Mouse (Mus musculus) gastrocnemius, postnatal 36 days (tissue): Measurements from ENCODE around the gene Frmd4a. TPM values are rescaled to one million over a fixed set of nuclear protein-coding genes. Genes with fewer than 3 reads are reported as not detected.

Source experiments
- DNase-seq, 2 experiments: peaks; one replicate each; pipeline ENCODE4 v3.0.0; 2022
- intact Hi-C: fragments of 180-260 bp; cut with DNase I; formaldehyde crosslinking; loops from one replicate; pipeline ENCODE4 v1.15.1; 2025
- long read RNA-seq, 2 experiments: library from polyadenylated mRNA; stranded (forward); transcript quantifications; one replicate each; pipeline ENCODE4 v2.0.0; 2021
- total RNA-seq, 2 experiments: library from RNA; stranded (reverse); gene quantifications; 2 replicates each; pipeline ENCODE4 v1.2.3; 2021

Gene Frmd4a
- total RNA-seq, result 1 to 10 TPM; 3.9 to 4.0 TPM
- long read RNA-seq, experiment 1, partial matches to known transcripts, result 0 of 1 reads
- long read RNA-seq, experiment 1, other reads (novel, unspliced or antisense), result 1 of 1 reads
- long read RNA-seq, experiment 2, partial matches to known transcripts, result 0 of 3 reads
- long read RNA-seq, experiment 2, other reads (novel, unspliced or antisense), result 3 of 3 reads

DNA sequence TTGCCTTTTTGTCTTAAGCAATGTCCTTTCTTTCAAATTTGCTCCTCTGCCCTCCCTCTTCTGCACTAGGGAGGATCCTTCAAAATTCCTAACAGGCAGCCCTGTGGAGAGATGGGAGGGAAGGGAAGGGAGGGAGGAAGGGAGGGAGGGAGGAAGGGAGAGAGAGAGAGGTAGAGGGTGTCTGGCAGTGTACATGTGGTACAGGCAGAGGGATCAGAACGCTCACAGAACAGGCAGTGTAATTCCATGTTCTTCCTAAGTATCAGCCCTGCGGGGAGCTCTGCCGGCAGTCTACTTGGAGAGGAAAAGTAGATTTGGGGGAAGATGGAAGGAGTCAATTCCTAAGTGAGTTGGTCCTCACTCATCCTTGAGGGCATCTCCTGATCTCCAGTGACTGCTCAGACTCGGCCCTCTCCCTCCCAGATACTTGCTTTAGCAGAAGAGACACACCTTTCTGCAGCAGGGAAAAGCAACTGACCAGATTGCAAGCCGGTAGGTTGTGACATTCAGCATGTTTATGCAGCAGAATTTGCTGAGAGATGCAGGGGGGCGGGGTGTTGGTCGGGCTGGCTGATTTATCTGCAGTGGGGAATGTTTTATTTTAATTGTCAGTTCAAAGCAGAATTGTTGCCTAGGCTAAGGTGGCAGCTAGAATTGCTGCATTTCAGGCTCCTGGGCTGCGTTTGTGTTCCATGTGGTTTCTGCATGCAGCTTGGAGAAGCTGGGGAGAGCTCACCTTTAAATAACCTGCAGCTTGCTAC, at the start of gene Frmd4a:
Gene Frmd4a, plus strand, starts transcription at position 190 of the 761 bp plus-strand sequence.
- DNase-seq, result no peak
- intact Hi-C loops, result no loop called here

DNA sequence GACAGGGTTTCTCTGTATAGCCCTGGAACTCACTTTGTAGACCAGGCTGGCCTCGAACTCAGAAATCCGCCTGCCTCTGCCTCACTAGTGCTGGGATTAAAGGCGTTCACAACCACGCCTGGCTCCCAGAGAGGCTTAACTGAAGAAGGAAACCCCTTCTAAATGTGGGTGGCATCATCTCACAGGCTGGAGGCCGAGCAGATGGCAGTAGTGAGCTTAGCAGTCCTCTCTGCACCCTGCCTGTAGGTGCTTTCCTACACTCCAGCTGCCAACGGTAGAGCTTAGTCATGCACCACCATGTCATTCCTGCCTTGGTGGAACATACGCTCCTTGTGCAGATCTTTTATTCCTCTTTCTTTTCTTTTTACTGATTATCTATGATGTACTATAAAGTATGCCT, 28.6 kb upstream of the Frmd4a start:
- DNase-seq, result no peak
- intact Hi-C loops, result no loop called here

DNA sequence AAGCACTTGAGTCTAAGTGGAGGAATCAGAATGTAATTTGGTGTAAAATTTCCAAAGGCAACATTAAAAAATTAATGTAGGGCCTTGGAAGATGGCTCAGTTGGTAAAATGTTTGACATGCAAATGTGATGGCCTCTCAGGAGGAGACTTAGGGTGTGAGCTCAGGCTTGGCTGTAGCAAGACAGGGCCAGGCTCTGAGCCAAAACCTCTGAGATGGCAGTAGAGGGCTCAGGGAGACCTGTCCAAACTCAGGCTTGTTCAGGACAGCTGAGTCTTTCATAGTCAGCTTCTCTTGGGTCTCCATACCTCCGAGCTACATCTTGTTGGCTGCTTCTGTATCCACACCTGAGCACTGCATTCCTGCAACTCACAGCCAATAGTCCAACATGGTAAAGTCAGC, 27.1 kb upstream of the Frmd4a start:
- no peak for DNase-seq
- intact Hi-C loops, result no loop called here

DNA sequence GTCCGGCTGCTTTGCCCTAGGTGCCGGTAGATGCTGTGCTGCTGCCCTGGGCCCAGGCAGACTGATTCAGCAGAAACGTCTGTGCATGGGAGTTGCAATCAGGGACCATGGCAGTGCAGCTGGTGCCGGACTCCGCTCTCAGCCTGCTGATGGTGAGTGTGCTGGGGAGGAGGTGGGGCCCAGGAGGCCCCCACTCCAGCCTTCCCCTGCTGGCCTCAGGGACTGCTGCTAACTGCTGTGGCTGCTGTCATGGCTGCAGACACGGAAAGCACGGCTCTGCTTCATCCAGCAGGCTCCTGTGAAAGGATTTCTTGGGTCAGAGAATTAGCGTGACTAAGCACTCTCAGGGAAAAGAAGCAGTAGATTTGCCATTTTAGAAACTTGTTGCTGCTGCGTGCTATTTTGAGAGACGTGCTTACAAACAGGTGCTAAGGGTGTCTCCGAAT, 937 bp downstream of the Frmd4a start:
- DNase-seq, result no peak
- intact Hi-C loops, result no loop called here

DNA sequence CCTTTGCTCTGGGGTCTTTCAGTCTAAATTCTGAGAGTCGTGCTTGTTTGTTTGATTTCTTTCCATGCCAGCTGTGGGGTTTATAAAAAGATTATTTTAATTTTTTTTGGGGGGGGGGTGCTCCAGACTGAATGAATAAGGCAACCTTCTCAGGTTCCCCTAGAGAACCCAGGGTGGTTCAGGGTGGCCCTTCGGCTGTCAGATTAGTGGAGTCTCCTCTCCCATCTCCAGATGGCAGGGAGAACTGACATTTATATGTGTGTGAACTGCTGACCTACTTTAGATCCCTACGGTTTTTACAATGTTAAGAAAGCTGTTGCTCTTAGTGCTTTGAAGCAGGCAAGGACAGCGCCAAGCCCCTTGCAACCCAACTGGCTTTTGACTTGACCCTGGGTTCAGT, 1.4 kb downstream of the Frmd4a start:
- DNase-seq, result no peak
- intact Hi-C loops, result no loop called here

DNA sequence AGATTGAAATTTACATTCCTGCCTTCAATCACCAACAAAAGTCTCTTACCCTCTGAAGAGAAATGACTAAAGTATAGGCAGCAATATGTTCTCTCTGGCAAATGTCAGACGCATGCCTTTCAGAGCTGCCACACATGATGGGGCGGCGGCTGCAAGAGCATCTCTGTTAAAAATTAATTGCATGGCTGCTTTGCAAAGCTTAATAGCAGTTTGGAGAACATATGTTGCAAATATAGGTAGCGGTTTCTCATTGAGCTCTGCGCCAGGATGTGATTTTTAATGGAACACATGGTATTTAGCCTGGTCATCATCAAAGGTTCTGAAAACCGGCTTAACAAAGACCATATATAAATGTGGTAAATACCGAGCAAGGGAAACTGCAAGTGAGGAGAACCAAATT, 7.4 kb downstream of the Frmd4a start:
- intact Hi-C loops, result no loop called here
- DNase-seq, result no peak

DNA sequence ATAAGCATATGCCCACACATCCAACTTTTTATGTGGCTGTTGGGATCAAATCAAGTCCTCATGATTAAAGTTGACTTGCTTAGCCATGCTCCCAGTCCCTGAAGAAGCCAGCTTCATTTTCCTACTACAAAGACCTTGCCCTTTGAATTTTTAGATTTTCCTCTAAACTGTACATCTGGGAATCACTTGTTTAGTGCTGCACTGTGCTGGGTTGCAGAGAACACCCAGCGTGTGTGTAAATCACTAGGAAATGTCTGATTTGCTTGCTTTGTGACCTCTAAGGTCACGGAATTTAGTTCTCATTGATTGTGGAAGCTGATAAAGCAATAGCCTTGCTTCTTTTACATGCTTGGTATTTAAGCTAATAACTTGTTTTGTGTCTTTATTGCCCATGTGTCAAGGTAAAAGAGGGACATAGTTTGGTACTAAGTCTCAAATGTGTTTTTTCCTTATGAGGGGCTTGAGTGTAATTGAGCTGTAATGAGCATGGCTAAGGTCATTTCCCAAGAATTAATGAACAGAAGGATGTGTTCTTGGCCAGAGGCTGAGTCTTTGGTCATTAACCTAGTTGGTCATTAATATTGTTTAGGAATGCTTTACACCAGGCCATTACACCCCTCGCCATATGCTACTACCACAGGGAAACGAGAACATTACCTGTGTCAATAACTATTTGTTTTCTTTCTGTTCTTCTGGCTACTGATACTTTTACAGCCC, 11.7 kb downstream of the Frmd4a start:
- intact Hi-C loops, result no loop called here
- no peak for DNase-seq

DNA sequence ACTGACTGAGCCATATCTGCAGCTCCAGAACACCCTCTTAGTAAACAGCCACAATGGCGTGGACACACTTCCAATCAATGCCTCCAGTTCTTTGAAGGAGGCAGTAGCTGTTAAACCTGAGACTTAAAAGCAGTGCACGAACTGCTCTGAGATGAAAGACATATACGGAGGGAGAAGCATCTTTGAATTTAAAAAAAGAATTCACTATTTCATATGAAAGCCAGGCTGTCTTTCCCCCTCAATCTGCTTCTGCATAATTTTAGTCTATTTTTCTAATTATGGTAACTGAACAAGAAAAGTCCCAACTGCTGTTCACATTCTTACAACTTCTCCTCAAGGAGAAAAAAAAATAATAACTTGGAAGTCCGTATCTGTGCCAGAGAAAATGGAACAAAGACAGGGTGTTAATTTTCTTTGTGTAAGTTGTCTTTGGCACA, 18.7 kb downstream of the Frmd4a start:
- intact Hi-C loops, result no loop called here

DNA sequence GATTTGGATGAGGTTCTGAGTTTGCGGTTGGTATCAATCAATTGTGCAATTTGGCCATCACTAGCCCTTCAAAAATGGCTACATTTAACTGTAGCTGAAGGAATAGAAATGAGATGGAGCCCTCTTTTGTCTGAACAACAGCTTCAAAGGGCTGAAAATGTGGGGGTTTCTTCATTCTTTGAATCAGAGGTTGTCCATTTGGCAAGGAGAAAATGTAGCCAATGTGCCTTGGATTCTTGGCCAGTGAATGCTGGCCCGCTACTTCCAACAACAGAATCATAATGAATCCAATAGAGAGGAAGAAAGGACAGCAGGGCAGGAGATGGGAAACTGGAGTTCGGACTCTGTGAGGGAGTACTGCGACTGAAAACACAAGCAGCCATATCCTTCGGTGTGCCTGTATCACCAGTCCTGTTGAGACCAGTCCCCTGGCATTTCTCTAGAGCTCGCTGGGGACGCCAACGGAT, 19.2 kb downstream of the Frmd4a start:
- intact Hi-C loops, result no loop called here
- no peak for DNase-seq

More for the DNA sequence above, 18.7 kb downstream of the Frmd4a start:
- DNase-seq, result no peak

DNA sequence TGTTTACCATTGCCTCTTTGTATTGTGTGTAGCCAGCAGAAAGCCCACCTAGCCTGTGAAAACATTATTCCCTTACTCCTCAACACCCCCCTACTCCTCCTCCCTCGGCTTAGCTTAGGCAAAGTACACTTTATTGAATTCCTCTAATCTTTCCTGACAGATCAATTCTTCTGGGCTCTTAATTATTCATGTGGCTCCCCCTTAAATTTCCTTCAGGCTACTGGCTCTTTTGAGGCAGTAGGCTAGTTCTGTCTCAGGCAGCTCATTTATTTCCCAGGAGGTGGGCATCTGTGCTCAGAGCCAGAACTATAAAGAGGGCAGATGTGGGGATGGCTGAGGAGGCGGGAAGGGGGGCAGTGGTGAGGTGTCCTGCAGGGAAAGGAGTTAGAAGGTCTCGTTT, 24.5 kb downstream of the Frmd4a start:
- intact Hi-C loops, result no loop called here
- DNase-seq, result no peak

DNA sequence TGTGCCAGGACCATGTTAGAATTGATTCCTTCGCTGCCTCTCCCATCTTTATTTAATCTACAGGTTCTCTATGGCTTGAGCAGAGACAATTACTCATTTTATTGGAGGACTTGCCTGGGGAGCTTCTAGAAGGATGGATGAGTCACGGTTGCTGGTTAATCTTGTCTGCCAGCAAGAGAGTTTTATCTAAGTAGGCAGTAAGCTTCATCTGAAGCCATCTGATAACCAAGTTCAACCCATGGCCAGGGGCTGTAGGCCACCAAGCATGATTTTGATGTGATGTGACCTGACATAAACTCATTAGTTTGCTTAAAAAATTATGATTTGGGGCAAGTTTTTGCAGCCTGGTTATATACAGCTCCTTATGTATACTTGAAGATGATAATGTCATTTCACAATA, 38.0 kb downstream of the Frmd4a start:
- intact Hi-C loops, result no loop called here
- no peak for DNase-seq

DNA sequence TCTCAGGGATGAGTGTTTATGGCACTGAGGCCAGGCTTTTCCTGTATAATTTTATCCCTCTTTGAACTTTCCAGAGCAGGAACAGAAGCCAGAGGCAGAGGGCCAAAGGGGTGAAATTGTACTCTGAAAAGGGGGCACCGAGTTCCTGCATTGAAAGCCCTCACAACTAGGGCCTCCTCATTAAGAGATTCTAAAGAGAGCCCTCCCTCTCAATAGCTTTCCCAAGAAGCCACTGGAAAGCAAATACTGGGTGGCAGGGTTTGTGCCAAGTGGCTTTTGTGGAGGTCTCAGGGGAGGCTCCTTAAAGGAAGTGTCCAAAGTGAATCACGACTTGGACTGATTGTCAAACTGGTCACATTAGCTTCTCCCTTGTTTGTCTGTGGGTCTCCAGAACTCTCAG, 43.2 kb downstream of the Frmd4a start:
- intact Hi-C loops, result no loop called here
- no peak for DNase-seq

DNA sequence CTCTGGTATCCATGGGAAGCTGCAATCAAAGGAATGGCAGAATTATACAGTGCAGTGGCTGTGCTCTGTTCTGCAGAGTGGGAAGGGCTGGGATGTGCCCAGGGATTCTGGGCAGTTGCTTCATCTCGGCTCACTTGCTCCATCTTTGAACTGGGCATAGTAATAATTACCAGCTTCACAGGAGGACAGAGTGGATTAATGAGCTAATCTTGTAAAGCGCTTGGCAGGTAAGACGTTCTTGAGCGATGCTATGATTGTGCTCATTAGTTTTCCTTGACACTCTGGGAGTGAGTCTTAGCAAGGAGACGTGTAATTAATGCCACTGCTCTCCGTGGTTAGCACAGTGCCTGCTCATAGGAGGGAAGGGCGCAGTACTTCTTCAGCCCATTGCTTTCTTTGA, 54.3 kb downstream of the Frmd4a start:
- intact Hi-C loops, result no loop called here
- no peak for DNase-seq

DNA sequence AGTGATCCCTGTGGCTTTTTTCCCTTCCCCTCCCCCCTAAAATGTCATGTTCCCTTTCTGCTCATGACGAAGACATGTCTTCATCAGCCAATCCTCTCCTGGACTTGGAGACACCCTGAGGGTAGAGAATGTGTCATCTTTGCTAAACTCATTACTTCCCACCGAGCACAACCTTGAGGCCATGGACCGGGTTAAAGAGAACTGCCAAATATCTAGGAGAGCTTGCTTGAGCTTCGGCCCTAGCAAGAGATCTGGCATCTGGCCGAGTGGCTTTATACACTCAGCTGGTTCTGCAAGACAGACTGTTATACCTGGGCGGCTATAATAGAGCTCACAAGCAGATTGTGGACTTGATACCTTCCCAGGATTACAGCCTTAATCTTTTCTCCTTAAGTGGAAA, 66.4 kb downstream of the Frmd4a start:
- DNase-seq, result no peak
- intact Hi-C loops, result no loop called here

DNA sequence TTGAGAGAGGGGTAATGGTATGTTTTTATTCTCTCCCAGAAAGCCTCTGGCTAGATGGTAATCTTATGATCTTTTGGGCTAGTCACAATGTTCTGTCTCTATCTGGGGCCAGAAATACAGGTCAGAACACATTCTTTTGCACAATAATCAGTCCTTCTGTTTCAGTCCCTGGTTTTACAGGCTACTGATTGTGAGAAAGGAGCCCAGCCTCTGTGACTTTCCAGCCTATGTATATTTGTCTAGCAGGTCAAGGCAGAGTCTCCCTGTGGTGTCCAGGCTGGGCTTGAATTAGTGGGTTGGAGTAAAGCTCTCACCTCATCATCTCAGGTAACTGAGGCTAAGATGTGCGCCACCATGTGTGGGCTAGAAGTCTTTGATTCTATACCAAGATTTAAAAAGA, 80.1 kb downstream of the Frmd4a start:
- intact Hi-C loops, result no loop called here
- DNase-seq, result no peak

DNA sequence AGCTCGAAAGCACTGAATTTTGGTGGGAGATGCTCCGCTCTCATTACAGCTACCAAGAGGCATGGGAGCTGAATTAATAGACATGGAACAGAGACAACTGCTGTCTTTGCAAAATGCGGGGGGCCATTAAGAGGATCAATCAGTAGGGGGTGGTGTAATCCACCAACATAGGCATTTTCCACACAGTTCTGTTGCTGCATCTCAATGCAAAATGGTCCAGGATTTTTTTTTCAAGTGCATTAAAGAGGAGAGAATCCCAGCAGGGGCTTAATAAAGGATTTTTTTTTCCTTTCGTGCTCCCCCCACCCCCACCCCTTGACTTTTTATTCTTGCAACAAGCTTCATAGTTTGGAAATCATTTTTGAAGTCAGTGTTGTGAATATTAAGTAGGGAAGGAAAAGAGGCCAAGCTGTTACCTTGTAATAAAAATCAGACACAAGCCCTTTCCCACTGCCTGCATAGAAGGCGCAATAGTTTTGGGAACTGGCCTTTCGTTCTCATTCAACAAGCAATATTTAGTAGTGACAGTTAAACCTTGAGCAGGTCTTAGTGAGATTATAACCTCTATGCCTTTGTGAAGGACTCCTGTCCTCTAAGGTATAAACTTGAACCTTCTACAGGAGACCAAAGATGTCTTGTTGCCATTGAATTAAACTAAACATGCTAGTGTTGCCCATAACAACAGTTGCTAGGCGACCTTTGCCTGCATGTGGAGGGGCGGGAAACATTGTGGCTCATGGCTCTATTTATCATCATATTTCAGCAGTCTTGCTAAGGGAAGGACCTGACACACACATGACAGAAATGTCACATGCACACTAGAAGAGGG, 81.6 kb downstream of the Frmd4a start:
- no peak for DNase-seq
- intact Hi-C loops, result no loop called here

DNA sequence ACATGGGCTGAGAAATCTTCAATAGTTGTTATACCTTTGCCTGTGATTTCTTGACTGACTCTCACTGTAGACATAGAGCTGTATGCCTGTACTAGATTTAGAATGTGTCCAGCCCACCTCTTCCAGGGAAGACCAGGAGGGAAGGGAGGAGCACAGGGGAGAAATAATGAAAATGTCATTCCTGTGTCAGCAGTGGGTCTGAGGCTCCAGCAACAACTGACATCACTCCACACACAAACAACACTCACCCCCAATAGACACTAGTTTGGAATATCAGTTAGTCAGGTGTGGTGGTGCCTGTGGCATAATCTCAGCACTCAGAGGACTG, 82.2 kb downstream of the Frmd4a start:
- no peak for DNase-seq

DNA sequence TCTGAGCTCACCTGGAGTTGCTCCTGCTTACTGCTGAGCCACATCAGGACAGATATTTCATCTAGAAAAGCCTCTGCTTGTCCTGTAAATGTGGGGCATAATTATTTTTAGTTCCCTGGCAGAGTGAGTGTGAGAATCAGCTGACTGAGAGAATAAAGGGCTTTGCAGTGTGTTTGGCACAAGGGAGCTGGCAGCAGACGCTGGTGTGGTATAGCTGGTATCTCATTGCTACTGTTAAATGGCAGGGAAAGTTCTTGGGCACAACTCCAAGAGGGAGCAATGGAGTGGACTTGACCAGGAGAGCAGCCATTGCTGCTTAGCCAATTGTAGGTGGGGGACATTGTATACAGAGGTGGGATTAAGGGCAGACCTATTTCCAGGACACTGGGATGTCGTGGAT, 83.9 kb downstream of the Frmd4a start:
- intact Hi-C loops, result no loop called here
- no peak for DNase-seq

More for the DNA sequence above, 82.2 kb downstream of the Frmd4a start:
- intact Hi-C loops, result no loop called here

DNA sequence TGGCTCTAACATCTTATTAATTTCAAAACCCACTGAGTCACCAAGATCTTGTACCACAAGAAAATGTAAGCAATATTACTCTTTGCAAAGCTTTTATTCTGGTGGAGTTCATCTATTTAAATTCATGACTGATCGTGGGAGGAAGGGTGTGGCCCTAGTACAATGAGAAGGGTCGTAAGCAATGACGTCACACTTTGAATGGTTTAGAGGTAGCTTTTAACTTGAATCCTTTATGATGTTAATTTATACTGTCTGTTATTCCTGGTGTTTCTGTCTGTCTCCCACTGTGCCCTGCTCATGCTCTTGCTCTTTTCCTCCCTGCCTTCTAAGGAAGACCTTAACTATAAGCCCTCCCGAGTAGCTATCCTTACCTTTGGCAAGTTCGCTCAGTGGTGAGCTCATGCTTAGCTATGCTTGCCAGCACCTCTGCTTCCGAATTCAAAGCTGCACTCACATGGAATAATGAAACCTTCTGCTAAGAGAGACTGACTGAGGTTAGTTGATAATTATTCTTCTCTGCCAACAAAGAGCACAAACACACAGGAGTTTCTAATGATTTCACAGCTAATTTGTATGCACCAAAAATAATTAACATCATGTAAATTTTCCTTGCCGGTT, 95.9 kb downstream of the Frmd4a start:
- intact Hi-C loops, result no loop called here
- no peak for DNase-seq

DNA sequence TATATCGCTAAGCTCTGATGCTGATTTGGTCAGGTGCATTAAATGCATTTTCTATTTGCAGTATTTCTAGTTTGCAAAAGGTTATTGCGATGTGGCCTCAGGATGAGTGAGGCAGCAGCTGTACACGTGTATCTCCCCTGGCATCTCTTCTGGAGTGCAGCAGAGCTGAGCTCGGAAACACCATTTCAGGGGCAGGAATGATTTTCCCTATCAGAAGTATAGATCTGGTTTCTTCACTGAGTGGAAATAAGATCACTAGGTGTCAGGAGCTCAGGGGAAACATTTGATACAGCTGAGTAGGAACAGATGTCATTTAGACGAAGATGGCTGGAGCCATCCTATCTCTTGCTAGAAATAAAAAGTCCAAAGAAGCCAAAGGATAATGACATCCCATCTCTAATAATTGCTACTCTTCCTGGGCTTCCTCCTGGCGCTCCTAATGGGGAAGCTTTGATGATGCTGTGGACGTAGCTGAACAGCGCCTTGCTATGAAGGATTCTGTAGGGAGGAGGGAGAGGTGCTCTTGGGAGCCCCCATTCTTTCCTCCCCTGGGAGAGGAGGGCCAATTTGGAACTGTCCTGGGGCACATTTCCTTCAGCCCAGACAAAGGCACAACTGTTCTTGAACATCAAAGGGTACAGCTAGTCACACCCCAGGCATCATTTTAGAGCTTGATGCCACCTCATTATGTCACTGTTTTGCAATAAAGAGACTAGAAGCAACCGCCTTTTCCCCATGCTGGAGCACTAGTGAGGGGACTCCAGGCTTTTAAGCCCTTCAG, 102.4 kb downstream of the Frmd4a start:
- intact Hi-C loops, result no loop called here
- DNase-seq, result no peak
